Mouse (Mus musculus): ENCODE measurements around the gene Cd300lf. TPM values are rescaled to one million over a fixed set of nuclear protein-coding genes. Genes with fewer than 3 reads are reported as not detected.

Cd300lf gene
- 1 to 10 TPM; 1.4 to 1.6 (median 1.5) TPM for polyA plus RNA-seq (2017; shearing (Covaris generic))

DNA sequence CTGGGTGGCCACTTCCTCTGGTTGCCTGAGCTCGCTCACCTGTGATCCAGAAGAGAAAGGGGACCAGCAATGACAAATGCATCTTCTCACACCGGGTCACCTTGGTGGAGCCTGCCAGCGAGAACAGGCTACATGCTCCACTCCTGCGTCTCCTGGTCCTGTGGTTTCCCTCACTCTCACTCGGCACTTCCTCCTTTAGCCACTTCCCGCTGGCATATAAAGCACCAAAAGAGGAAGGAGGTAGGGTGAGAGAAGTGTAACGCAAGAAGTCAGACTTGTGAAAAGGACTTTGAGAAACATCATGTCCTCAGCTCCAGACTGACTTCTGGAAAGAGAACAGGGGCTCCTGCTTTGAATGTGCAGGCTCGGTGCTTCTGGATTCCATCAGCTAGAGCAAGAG is at the start of gene Cd300lf:
Gene Cd300lf (minus strand): TSS at position 193 of the 400 bp plus-strand sequence.
- ATAC-seq: peak; percentile 41

GRCm38 (mm10) chr11:115181913-115182638 is 48.3 kb upstream of the Cd300lf start:
- ATAC-seq: peak; percentile 53

DNA sequence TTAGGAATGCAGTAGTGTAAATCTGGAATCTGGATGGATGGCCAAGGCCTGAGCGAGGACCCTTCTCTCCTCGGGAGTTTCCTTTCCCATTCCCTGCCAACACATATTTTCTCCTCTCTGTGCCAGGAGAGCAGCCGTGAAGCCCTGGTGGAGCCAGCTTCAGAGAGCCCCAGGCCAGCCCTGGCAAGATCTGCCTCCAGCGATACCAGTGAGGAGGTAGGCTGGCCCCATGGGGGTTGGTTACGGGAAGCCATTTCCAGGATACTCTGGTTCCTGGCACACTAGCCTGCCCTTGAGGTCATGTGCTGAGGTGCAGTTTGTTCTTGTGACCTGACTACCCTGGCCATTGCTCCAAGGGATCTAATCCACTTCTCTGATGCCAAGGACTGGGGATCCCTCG is 46.1 kb upstream of the Cd300lf start:
- no peak for ATAC-seq

GRCm38 (mm10) chr11:115179191-115179590 is 45.4 kb upstream of the Cd300lf start:
- no peak for ATAC-seq

GRCm38 (mm10) chr11:115178766-115179165 is 45.0 kb upstream of the Cd300lf start:
- no peak for ATAC-seq

- ATAC-seq: no peak
Observed at GRCm38 (mm10) chr11:115177559-115178195, 43.9 kb upstream of the Cd300lf start.

DNA sequence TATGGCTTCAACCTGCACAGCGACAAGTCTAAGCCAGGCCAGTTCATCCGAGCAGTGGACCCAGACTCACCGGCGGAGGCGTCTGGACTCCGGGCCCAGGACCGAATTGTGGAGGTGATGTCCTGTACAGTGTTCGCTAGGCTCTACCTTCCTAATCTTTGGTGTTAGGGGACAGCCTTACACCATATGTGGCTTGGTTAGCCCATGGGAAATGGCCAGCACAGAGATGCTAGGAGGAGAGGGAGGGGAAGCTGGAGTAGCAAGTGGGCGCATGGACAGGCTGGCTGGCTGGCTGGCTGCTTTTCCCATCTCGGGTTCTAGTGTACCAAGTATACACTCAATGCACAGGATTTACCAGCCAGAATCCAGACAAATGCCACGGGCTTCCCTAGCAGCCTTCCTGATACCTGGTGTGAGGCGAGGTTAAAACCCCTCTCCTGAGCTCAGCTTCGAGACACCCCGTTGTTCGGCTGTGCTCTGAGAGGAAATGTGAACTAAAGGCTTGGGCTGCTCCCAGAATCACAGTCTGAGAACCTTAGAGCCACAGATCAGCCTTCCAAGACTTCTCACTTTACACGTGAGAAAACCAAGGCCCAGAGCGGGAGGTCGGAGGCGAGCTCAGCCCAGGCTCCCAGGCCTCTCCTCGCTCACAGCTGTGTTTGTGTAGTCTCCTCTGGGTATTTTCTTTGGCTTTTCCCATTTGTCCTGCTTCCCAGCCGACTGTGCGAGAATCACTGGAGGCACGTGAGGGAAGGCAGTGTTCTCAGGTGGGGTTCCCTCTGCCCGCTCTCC is 42.8 kb upstream of the Cd300lf start:
- ATAC-seq: no peak

- ATAC-seq: peak; percentile 78
Observed at GRCm38 (mm10) chr11:115173549-115174339, 40.0 kb upstream of the Cd300lf start.

- peak; percentile 35 for ATAC-seq
Observed at GRCm38 (mm10) chr11:115172825-115173287, 39.1 kb upstream of the Cd300lf start.

GRCm38 (mm10) chr11:115171125-115171524 is 37.3 kb upstream of the Cd300lf start:
- no peak for ATAC-seq

DNA sequence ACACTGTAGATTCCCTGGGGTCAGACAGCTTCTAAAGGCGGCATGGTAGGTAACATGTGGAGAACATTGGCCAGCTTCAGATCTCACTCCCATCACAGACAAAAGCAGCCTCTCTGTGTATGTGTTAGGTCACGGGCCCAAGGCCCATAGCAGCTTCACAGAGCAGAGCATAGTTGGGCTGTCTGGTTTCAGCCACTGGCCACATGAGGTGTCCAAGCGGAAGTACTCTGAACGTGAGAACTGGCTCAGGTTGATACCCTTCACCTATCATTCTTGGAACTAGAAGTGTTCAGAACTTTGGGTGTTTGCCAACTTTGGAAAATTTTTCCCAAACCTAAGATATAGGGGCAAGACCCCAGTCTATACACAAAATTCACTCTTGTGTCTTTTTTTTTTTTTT is 35.6 kb upstream of the Cd300lf start:
- no peak for ATAC-seq

GRCm38 (mm10) chr11:115167631-115168249 is 33.9 kb upstream of the Cd300lf start:
- no peak for ATAC-seq

- ATAC-seq: no peak
Observed at GRCm38 (mm10) chr11:115166776-115167175, 33.0 kb upstream of the Cd300lf start.

GRCm38 (mm10) chr11:115164976-115165374 is 31.2 kb upstream of the Cd300lf start:
- ATAC-seq: no peak

- ATAC-seq: no peak
Observed at GRCm38 (mm10) chr11:115164341-115164975, 30.7 kb upstream of the Cd300lf start.

- ATAC-seq: no peak
Observed at GRCm38 (mm10) chr11:115163568-115164150, 29.9 kb upstream of the Cd300lf start.

DNA sequence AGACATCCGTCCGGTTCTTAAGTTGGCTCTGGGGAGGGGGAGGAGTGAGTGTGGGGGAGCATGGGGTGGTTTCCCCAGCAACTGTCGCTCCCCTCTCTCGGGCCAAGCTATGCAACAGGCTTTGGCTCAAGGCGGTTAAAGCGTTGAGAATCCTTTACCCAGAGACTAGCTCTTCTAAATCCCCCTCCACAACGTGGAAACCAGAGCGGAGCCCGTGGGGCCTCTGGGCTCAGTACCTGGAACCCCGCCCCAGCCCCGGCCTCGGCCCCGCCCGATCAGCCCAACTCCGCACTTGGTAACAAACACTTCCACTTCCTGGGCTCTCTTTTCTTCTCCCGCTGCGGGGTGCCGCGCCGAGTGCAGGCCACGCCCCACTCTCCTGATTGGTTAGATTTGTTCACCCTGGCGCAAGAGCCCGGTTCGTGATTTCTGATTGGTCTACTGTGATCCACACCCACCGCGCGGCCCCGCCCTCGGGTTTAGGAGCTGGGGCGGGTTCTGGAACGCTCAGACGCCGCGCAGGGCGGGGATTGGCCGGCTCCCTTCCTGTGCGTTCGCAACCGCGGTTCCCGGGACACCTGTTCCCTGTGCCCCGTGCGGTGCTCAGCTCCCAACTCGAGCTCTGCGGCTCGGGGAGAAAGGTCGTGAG is 29.2 kb upstream of the Cd300lf start, which contains the start of gene Slc9a3r1:
Gene Slc9a3r1 (plus strand): TSS at position 510 of the 649 bp plus-strand sequence.
- peak; percentile 89 for ATAC-seq

- no peak for ATAC-seq
Observed at GRCm38 (mm10) chr11:115162205-115162601, 28.4 kb upstream of the Cd300lf start.

GRCm38 (mm10) chr11:115161578-115162204 is 27.9 kb upstream of the Cd300lf start:
- ATAC-seq: no peak
